Mouse (Mus musculus) limb, embryonic 14.5 days (tissue): ENCODE measurements around the gene Cblb. TPM values are rescaled to one million over a fixed set of nuclear protein-coding genes. Genes with fewer than 3 reads are reported as not detected.

Source experiments
- ATAC-seq: fragments of 200-750 bp; cut with Nextera tagmentation; 2 replicates; pipeline ENCODE4 v1.8.0; 2017; ENCODE audit warnings: low read depth, moderate number of reproducible peaks, moderate TSS enrichment; ENCODE audit not compliant: low FRiP score
- DNase-seq: peaks from one replicate; pipeline ENCODE4 v3.0.0-alpha.2; 2015; ENCODE audit warnings: low spot score
- H3K27ac ChIP-seq: fragments of 300-500 bp; sonication (generic); replicated peaks from 2 replicates; pipeline ENCODE4 v1.5.1; 2014; ENCODE audit warnings: low read depth, mild to moderate bottlenecking, low read length, moderate library complexity, mixed read lengths
- H3K27me3 ChIP-seq: fragments of 300-500 bp; sonication (generic); 2 replicates; pipeline ENCODE4 v1.6.1; 2014; ENCODE audit warnings: low read length, mixed read lengths; ENCODE audit not compliant: control insufficient read depth, insufficient read depth
- H3K36me3 ChIP-seq: fragments of 300-500 bp; sonication (generic); 2 replicates; pipeline ENCODE4 v1.6.1; 2014; ENCODE audit warnings: mild to moderate bottlenecking, low read length, moderate library complexity, mixed read lengths; ENCODE audit not compliant: control insufficient read depth, insufficient read depth
- H3K4me1 ChIP-seq: fragments of 300-500 bp; sonication (generic); 2 replicates; pipeline ENCODE4 v1.6.1; 2014; ENCODE audit warnings: antibody characterized with exemption, low read length, mixed read lengths; ENCODE audit not compliant: control insufficient read depth, insufficient read depth
- H3K4me2 ChIP-seq: fragments of 300-500 bp; sonication (generic); replicated peaks from 2 replicates; pipeline ENCODE4 v1.6.1; 2014; ENCODE audit warnings: low read depth, mild to moderate bottlenecking, low read length, moderate library complexity; ENCODE audit not compliant: severe bottlenecking
- H3K4me3 ChIP-seq: fragments of 300-500 bp; sonication (generic); replicated peaks from 2 replicates; pipeline ENCODE4 v1.5.1; 2014; ENCODE audit warnings: low read length
- H3K9ac ChIP-seq: fragments of 300-500 bp; sonication (generic); 2 replicates; pipeline ENCODE4 v1.6.1; 2014; ENCODE audit warnings: mild to moderate bottlenecking, low read depth, low read length, moderate library complexity; ENCODE audit not compliant: severe bottlenecking
- H3K9me3 ChIP-seq: fragments of 300-500 bp; sonication (generic); 2 replicates; pipeline ENCODE4 v1.6.1; 2016; ENCODE audit warnings: low read length; ENCODE audit not compliant: control insufficient read depth
- POLR2A ChIP-seq: fragments of 200-500 bp; IDR thresholded peaks from 2 replicates; pipeline ENCODE4 v1.8.0; 2012; ENCODE audit warnings: inconsistent platforms, mild to moderate bottlenecking, moderate library complexity, borderline replicate concordance; ENCODE audit not compliant: insufficient read depth, insufficient read length; ENCODE audit errors: extremely low read depth
- WGBS: fragments of 180-500 bp; shearing (Covaris S2); extraction: QIAGEN DNeasy Blood & Tissue Kit; methylation state at CpG from one replicate; pipeline ENCODE4 v1.1.7; 2014; 5-methylcytosine and 5-hydroxymethylcytosine counted together
- polyA plus RNA-seq, 2 experiments: library from polyadenylated mRNA; depleted of rRNA in 1 of 2; stranded (reverse) in 1 of 2; unstranded in 1 of 2; fragments of >200 nt; fragmentation: Nextera tagmentation in 1 of 2; extraction: Ambion mirVana in 1 of 2; gene quantifications; 2 replicates each; pipeline versions ENCODE4 v1.2.1 to v1.2.3; 2012 to 2014

Cblb gene
- polyA plus RNA-seq, 2 experiments: 16.9 to 23.7 TPM

DNA sequence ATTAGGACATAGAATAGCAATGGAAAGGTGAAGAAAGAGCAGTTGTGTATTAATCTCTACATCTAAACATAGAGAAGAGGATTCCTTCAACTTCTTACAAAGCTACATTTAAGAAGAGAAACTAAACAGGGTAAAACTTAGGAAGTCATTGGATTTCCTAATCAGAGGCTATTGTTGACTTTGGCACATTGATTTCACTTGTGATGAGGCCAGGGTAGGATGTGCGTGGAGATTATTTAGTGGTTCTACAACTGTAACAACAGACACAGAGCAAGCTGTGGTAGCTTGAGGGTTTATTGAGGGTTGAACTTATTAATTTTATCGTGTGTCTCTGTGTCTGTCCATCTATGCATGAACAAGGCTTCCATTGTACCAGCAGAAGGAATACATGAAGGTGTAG, 7.8 kb downstream of the Cblb start:
- H3K36me3 ChIP-seq: peaks cover 7% of the 10 kb centered on the region
- no peak overlapping the region for H3K4me2 ChIP-seq
- no peak overlapping the region for H3K27ac ChIP-seq
- no peak for TF ChIP-seq POLR2A
- ATAC-seq: no peak
- no peak overlapping the region for H3K4me3 ChIP-seq
- peaks cover 28% of the 10 kb centered on the region for H3K4me1 ChIP-seq
- no peaks in the 10 kb centered on the region for H3K27me3 ChIP-seq
- WGBS: 82% methylated on average over 2 of the region's 2 CpGs
- no peak overlapping the region for H3K9ac ChIP-seq
- no peaks in the 10 kb centered on the region for H3K9me3 ChIP-seq
- no peak for DNase-seq

- DNase-seq (no peak), ATAC-seq (no peak)
- Histone ChIP-seq H3K9me3 (no peaks in the 10 kb centered on the region), H3K27ac (no peak overlapping the region), H3K9ac (no peak overlapping the region), H3K4me3 (no peak overlapping the region), H3K4me1 (peaks cover 9% of the 10 kb centered on the region; the same call in 1 of the 2 replicates), H3K4me2 (no peak overlapping the region), H3K27me3 (no peaks in the 10 kb centered on the region), H3K36me3 (no peaks in the 10 kb centered on the region; the same call in 1 of the 2 replicates)
- no peak for TF ChIP-seq POLR2A
- 79% methylated on average over 4 of the region's 4 CpGs for WGBS
Observed at GRCm38 (mm10) chr16:52040937-52041336, 9.9 kb downstream of the Cblb start.

GRCm38 (mm10) chr16:52042667-52043379, 11.8 kb downstream of the Cblb start:
- 64% methylated on average over 14 of the region's 14 CpGs for WGBS
- H3K9ac ChIP-seq: no peak overlapping the region
- DNase-seq (no peak), ATAC-seq (no peak)
- H3K9me3 ChIP-seq: no peaks in the 10 kb centered on the region
- H3K4me3 ChIP-seq: no peak overlapping the region
- H3K27me3 ChIP-seq: no peaks in the 10 kb centered on the region
- peaks cover 7% of the 10 kb centered on the region; the same call in 1 of the 2 replicates for H3K36me3 ChIP-seq
- peaks cover 9% of the 10 kb centered on the region; the same call in 1 of the 2 replicates for H3K4me1 ChIP-seq
- H3K27ac ChIP-seq: no peak overlapping the region
- no peak for TF ChIP-seq POLR2A
- no peak overlapping the region for H3K4me2 ChIP-seq

DNA sequence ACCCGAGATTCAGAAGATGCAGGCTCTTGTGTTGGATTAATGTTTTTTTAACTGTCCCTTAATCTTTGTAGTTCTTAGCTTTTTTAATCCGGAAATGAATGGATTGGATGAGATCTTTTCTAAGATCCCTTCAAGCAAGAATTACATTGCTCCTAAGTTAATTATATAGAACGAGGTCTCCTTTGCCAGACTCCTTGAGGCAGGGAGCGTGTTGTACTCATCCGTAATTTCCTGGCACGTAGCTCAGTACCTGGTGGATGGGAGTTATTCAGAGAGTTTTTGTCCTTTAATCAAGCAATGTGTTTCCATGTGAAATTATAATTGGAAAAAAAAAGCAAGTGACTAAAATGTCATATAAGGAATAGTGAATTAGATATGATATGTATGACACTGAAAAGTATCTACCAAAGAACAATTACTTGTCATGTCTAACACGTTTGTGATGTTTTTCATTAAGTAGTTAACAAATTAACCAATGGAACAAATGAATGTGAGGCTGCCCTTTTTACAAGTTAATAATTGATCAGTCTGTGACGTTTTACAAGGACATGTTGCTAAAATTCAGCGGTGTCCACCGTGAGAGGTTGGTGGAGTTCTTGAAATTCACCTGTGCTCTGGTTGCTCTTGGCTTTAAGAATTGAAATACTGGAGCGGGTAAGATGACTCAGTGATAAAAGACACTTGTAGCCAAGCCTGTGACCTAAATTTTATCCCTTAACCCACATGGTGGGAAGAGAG, 12.5 kb downstream of the Cblb start:
- no peaks in the 10 kb centered on the region for H3K27me3 ChIP-seq
- WGBS: 70% methylated on average over 11 of the region's 11 CpGs
- no peaks in the 10 kb centered on the region for H3K9me3 ChIP-seq
- DNase-seq: no peak
- TF ChIP-seq POLR2A: no peak
- H3K27ac ChIP-seq: no peak overlapping the region
- H3K4me2 ChIP-seq: no peak overlapping the region
- peaks cover 9% of the 10 kb centered on the region; the same call in 1 of the 2 replicates for H3K4me1 ChIP-seq
- no peak overlapping the region for H3K9ac ChIP-seq
- H3K4me3 ChIP-seq: no peak overlapping the region
- no peak for ATAC-seq
- peaks cover 14% of the 10 kb centered on the region for H3K36me3 ChIP-seq

GRCm38 (mm10) chr16:52044518-52044917, 13.5 kb downstream of the Cblb start:
- Histone ChIP-seq H3K4me1 (peaks cover 9% of the 10 kb centered on the region; the same call in 1 of the 2 replicates), H3K4me3 (no peak overlapping the region), H3K36me3 (peaks cover 24% of the 10 kb centered on the region), H3K27ac (no peak overlapping the region), H3K9ac (no peak overlapping the region), H3K27me3 (no peaks in the 10 kb centered on the region), H3K4me2 (no peak overlapping the region), H3K9me3 (no peaks in the 10 kb centered on the region)
- no peak for ATAC-seq
- DNase-seq: no peak
- TF ChIP-seq POLR2A: no peak
- WGBS: 88% methylated on average over 7 of the region's 7 CpGs
